Mouse (Mus musculus) T-cell, adult 66 days (primary cell): Measurements from ENCODE around the gene Grin2d. TPM values are rescaled to one million over a fixed set of nuclear protein-coding genes. Genes with fewer than 3 reads are reported as not detected.

Experiments
- total RNA-seq, 2 experiments: library from RNA; stranded (reverse); gene quantifications; 3 replicates in 1 of 2; 4 replicates in 1 of 2; pipeline ENCODE4 v1.2.4; 2023

The Grin2d gene
- total RNA-seq = under 1 TPM; 0.64 to 0.98 TPM

GRCm38 (mm10) chr7:45878278-45878677 is at the start of gene Grin2d:
Grin2d (minus strand) TSS chr7:45878378.

GRCm38 (mm10) chr7:45923762-45924428 is 45.7 kb upstream of the Grin2d start, which contains the start of gene Ccdc114:
Ccdc114 (plus strand) TSS chr7:45924072.

GRCm38 (mm10) chr7:45921242-45921621 is 43.1 kb upstream of the Grin2d start, which contains the start of gene Emp3:
Emp3 (minus strand) TSS chr7:45921404.

GRCm38 (mm10) chr7:45896517-45897257 is 18.5 kb upstream of the Grin2d start, which contains the start of the genes Syngr4 and Tmem143:
Syngr4 (minus strand) TSS chr7:45896714.
Tmem143 (plus strand) TSS chr7:45896941.

GRCm38 (mm10) chr7:45872624-45873023 is 5.6 kb downstream of the Grin2d start, which contains the start of gene Kdelr1:
Kdelr1 (plus strand) TSS chr7:45872772.

GRCm38 (mm10) chr7:45830427-45831127 is 47.6 kb downstream of the Grin2d start, which contains the start of gene Grwd1:
Grwd1 (minus strand) TSS chr7:45830944.

GRCm38 (mm10) chr7:45824598-45824997 is 53.6 kb downstream of the Grin2d start, which contains the start of gene Kcnj14:
Kcnj14 (minus strand) TSS chr7:45824782.

GRCm38 (mm10) chr7:45813787-45814779 is 64.1 kb downstream of the Grin2d start, which contains the start of gene Cyth2:
Cyth2 (minus strand) TSS chr7:45814581.

GRCm38 (mm10) chr7:45784524-45785372 is 93.4 kb downstream of the Grin2d start, which contains the start of gene Sult2b1:
Sult2b1 (minus strand) TSS chr7:45784669.

GRCm38 (mm10) chr7:45783511-45784091 is 94.6 kb downstream of the Grin2d start, which contains the start of gene Lmtk3:
Lmtk3 (plus strand) TSS chr7:45783738.

Other genes with a start within 250 kb of the Grin2d start
- gene Mamstr, start 238.4 kb downstream of the Grin2d start, total RNA-seq = not detected
- gene Fut2, start 212.0 kb downstream of the Grin2d start, total RNA-seq = not detected
- gene Ntn5, start 194.4 kb downstream of the Grin2d start, total RNA-seq = under 1 TPM; 0.35 to 0.65 TPM
- under 1 TPM in 1 of 2 experiments, not detected in 1; 0.20 TPM for gene Sec1, start 184.0 kb downstream of the Grin2d start, total RNA-seq
- 10 to 100 TPM in 1 of 2 experiments, 1 to 10 TPM in 1; 8.9 to 10.2 TPM for gene Car11, start 178.5 kb downstream of the Grin2d start, total RNA-seq
- 10 to 100 TPM; 34.0 to 37.7 TPM for gene Dbp, start 173.3 kb downstream of the Grin2d start, total RNA-seq
- 1,000 to 10,000 TPM; 3,079 to 3,201 TPM for gene Rpl18, start 162.9 kb downstream of the Grin2d start, total RNA-seq
- gene Sphk2, start 160.4 kb downstream of the Grin2d start, total RNA-seq = 10 to 100 TPM; 30.7 to 34.0 TPM
- gene Fam83e, start 157.2 kb downstream of the Grin2d start, total RNA-seq = 1 to 10 TPM; 1.6 to 2.1 TPM
- gene Spaca4, start 152.6 kb downstream of the Grin2d start, total RNA-seq = not detected
- 1 to 10 TPM in 1 of 2 experiments, under 1 TPM in 1; 0.80 to 1.3 TPM for gene Lmtk3, start 94.6 kb downstream of the Grin2d start, total RNA-seq
- 1 to 10 TPM; 1.4 to 3.5 TPM for gene Sult2b1, start 93.7 kb downstream of the Grin2d start, total RNA-seq
- gene Cyth2, start 63.8 kb downstream of the Grin2d start, total RNA-seq = 100 to 1,000 TPM; 111 to 128 TPM
- gene Kcnj14, start 53.6 kb downstream of the Grin2d start, total RNA-seq = 1 to 10 TPM; 1.7 to 3.2 TPM
- 10 to 100 TPM; 32.3 to 38.2 TPM for gene Grwd1, start 47.4 kb downstream of the Grin2d start, total RNA-seq
- 10 to 100 TPM; 53.1 to 60.4 TPM for gene Kdelr1, start 5.6 kb downstream of the Grin2d start, total RNA-seq
- not detected for gene Syngr4, start 18.3 kb upstream of the Grin2d start, total RNA-seq
- 1 to 10 TPM; 7.0 to 9.8 TPM for gene Tmem143, start 18.6 kb upstream of the Grin2d start, total RNA-seq
- gene Emp3, start 43.0 kb upstream of the Grin2d start, total RNA-seq = 100 to 1,000 TPM; 281 to 295 TPM
- gene Ccdc114, start 45.7 kb upstream of the Grin2d start, total RNA-seq = 1 to 10 TPM; 1.7 to 2.7 TPM
- gene Abcc6, start 151.9 kb upstream of the Grin2d start, total RNA-seq = not detected
- gene Nomo1, start 155.3 kb upstream of the Grin2d start, total RNA-seq = 10 to 100 TPM; 45.8 to 47.0 TPM
- gene Kcnj11, start 222.4 kb upstream of the Grin2d start, total RNA-seq = not detected